Mouse (Mus musculus): ENCODE measurements around the gene Cyp2c23.

Gene Cyp2c23

DNA sequence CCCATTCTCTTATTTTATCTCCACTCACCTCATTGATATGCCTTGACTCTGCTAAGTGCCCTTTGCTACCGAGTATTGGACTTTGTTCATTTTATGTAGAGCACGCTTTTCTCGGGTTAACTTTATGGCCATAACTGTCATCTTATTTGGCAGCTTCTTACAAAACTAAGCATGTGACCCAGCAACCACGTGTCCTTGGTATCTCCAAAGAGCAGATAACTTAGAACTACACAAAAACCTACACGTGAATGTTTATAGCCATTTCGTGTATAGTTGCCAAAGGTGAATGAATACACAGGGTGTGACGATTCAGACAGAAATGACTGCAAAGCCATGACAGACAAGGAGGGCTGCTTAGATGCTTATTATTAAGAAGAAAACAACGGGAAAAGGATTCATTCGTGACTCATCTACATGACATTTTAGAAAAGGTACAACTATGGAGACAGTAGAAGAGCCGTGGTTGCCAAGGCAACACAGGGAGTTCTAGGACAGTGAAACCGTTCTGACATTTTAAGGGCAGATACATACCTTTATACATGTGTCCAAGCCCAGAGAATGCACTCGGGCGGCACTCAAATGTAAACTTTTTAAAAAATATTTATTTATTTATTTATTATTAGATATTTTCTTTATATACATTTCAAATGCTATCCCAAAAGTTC, 4.0 kb downstream of the Cyp2c23 start:
- no peak for DNase-seq (ENCODE audit: low spot score)

DNA sequence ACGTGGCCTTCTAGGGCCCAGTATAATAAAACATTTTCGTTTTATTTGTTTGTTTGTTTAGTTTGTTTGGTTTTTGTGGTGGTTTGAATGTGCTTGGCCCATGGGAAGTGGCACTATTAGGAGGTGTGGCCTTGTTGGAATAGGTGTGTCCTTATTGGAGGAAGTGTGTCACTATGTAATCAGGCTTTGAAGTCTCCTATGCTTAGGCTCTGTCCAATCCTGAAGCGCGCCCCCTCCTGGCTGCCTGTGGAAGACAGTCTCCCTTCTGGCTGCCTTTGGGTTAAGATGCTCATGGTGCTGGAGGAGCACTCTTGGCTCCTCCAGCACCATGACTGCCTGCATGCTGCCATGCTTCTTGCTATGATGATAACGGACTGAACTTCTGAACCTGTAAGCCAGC, 5.9 kb downstream of the Cyp2c23 start:
- peak; percentile 10 for DNase-seq (ENCODE audit: low spot score)

DNA sequence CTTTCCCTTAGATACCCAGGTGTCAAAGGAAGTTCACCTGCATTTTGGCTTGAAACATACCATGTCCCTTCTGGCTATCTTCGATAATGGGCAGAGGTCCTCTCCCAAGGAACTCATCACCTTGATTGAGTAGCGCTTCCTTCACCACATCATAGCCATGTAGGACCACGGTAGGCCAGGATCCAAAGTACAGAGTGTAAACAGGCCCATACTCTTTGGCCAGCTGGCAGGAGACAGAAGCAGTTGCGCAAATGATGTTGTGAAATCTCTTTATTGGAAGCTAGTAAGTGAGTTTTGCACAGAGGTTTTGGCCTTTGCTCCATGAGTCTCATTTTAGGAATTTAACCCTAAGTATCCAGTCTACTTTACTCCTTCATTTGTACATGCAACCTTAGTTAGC, 7.5 kb downstream of the Cyp2c23 start:
- DNase-seq (ENCODE audit: low spot score), result no peak

DNA sequence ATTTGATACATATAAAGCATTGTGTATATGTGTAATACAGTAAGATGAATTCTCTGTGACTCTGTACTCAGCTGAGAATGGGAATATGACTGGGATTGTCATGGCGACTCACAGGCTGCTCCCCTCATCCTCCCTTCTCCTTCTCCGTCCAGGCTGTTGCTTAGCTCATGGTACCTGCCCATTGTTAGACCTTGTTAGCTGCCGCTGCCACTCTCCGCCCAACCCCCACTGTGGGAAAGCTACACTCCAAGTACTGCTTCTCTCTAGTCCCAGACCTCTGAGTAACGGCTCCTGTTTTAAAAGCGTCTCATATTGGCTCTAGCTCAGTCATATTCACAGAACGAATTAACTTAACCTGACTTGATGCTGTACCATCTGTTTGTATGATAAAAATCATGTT, 9.3 kb downstream of the Cyp2c23 start:
- no peak for DNase-seq (ENCODE audit: low spot score)

DNA sequence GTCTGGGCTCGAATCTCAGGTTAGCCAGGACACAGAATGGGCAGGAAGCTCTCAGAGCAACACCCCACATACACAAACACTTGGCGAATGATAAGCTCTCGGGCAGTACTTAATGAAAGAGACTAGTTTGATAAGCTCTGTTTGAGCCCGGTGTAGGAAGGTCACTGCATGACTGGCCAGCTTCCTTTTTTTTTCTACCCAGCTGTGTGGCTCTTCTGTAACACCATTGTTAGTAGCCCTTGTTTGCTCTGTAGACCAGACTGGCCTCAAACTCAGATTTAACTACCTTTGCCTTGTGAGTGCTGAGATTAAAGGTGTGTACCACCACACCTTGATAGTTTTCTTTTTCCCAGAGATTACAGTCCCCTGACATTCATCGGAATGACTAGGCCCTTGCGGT, 15.1 kb downstream of the Cyp2c23 start:
- no peak for DNase-seq (ENCODE audit: low spot score)

DNA sequence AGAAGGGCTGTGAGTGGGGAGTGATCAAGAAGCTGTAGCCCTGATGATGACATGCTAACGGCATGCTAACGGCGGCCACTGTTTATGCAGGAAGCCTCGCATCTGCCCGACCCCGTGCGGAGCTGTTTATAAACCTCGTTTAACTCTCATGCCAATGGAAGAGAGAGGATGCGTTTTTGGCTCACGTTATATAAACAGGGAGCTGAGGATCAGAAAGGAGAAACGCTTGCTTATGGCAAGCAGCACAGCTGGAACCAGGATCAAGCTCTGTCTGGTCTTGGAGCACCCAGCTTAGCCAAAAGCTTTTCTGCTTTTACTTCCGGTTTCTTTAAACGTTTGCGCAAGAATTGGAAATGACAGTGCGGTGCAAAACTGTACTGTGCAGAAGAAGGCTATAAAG, 20.2 kb downstream of the Cyp2c23 start:
- no peak for DNase-seq (ENCODE audit: low spot score)

DNA sequence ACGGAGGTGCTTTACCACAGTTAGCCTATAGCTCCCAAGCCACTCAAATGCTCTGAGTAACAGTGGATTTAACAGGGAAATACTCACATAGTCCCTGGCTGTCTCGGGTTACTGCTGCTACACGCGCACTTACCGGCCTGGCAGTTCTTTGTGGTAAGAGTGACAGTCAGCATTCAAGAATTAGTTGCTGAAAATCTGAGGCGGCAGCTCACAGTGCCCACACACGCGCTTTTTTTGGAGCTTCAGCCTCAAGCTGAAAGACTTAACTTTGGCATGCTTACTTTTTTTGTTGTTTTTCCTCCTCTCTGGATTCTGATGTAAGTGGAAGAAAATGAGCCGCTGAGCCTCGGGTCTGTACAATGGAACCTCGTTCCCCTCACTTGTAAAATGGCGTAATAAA, 21.8 kb downstream of the Cyp2c23 start:
- DNase-seq (ENCODE audit: low spot score), result no peak

DNA sequence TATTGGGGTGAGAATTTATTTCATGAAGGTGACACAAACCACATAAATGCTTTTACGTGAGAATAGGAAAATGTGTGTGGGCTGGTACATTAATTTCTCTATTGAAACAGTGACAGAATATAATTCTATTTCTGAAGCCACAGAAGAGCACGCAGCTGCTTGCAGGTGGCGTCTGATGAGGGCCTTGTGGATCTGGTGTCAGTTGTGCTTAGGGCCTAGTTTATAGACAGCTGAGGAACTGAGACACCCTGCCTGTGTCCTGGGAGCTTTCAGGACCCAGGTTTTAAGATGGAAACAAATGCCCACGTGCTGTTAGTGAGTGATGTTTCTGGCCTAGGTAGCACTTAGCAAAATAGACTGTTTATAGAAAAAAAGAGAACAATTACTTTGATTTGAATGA, 24.0 kb downstream of the Cyp2c23 start:
- DNase-seq (ENCODE audit: low spot score), result no peak

DNA sequence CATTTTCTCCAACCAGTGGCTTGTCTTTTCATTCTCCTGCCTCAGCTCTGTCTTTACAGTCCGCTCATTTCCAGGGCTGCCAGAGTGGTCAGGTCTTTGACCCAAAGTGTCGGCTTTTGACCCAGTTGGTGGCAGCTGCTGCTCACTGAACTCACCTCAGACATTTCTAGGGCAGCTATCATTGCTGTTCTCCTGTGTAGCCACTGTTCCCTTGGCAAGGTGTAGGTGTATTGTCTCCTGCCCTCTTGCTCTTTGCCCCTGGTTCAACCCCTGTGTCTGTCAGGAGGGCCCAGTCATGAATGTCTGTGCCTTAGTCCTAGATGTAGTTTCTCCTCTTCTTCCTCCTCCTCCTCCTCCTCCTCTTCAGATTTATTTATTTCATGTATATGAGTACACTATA, 24.7 kb downstream of the Cyp2c23 start:
- no peak for DNase-seq (ENCODE audit: low spot score)

DNA sequence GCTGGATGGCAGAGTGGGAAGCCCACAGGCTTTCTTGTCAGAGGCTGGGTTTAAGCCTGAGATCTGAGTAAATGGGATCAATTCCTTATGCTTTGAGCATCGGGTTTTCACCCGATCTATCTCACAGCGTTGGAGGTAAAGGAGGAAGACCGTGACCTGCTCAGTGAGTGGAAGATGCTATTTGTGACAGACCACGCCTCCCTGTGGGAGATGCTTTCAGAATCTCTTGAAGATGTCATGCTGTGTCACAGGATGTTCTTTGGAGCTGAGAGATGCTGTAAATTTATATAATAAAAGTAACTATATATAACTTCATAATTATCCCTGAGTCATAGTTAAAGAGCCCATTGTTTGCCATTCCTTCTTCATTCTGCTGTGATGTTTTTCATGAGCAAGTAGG, 28.3 kb downstream of the Cyp2c23 start:
- DNase-seq (ENCODE audit: low spot score), result no peak

DNA sequence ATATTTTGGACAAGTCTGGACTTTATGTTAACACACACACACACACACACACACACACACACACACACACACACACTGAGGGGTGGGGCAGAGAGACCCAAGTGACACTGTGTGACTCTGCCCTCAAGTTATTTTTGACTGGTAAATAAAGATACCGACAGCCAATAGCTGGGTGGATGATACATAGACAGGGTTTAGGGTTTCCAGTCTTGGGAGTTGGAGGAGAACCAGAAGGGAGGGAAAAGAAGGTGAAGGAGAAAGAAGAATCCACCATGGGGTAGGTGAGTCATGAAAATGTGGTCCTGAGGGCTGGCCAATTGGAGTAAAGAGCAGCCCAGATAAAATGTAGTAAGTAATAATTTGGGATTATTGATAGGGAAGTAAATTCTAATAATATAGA, 28.9 kb downstream of the Cyp2c23 start:
- DNase-seq (ENCODE audit: low spot score), result no peak

DNA sequence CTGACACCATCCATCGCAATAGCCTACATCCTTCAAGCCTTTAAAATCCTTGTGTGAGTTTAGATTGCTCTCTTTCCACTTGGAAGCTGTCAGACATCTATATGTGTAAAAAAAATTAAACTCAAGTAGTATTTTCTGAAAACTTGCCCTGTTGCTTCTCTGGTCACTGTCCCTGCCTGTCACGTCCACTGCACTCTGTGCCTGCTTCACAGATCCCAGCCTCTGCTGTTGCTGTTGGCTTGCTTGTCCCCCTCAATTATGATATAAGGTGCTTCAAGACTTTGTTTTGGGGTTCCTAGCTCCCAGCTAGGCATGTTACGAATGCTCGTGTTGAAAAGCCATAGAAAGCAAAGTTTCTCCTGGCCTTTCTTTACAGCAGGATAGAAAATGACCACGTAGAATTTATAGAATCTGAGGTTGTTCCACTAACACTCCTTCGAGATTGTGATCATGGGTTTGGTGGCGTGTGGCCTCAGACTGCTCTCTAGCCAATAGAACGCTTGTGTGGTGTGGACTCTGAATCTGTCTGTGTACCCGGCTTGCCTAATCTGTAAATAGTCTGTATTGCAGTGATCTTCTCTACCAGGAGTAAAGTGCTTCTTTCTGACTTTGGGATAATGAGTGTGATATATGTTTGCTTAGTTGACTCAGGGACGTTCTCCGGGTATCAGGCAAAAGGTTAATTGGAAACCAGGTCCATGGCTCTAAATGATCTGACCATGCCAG, 30.0 kb downstream of the Cyp2c23 start:
- DNase-seq (ENCODE audit: low spot score), result no peak

DNA sequence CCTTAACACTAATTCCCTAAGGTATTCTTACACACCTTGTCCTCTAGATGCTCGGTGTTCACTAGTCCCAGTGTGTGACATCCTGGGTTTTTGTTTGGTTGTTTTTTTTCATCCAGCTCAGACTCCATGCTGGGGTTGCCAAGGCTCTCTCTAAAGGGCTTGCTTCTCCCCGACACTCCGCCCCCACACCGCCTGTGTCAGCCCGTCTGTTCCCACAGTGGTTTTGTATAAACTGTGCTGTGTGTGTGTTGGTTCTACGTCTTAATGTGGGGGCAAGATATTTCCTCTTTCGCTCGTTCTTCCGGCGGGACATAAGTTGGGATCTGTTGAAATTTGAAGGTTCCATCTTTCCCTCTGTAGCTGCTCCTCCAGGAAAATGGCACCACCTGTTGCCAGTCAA, 30.9 kb downstream of the Cyp2c23 start:
- no peak for DNase-seq (ENCODE audit: low spot score)

DNA sequence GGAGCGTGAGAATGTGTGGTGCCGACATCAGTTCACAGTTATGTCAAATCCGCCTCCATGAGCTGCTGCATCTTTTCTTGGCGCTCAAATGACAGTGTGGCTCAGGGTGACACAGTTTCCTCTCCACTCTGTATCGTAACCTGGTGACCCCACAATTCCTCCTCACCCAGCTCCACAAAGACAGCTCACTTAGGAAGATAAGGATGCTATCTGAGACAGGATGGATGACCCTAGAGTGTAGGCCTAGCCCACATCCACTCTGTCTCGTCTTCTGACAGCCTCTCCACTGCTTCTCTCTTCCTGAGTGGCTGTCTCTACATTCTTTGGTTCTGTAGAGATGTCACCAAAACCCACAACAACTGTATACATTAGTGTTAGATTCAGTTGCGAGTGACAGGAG, 33.6 kb downstream of the Cyp2c23 start:
- no peak for DNase-seq (ENCODE audit: low spot score)

DNA sequence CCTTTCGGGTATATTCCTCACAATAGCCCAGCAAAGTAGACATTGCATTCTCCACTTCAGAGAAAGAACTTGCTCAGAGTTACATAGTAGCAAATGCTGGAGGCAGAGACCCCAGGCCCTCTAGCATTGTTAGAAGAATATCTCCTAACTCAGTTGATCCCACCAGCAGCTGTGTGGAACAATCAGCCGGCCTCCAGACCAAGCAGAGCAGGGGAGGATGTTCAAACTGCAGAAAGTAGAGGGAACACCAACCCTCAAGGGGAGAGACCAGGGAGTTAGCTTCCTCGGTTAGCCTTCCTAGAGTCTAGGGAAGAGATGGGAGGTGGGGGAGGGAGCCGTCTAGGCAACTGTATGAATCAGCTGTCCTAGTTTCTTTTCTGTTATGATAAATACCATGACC, 36.5 kb downstream of the Cyp2c23 start:
- no peak for DNase-seq (ENCODE audit: low spot score)

DNA sequence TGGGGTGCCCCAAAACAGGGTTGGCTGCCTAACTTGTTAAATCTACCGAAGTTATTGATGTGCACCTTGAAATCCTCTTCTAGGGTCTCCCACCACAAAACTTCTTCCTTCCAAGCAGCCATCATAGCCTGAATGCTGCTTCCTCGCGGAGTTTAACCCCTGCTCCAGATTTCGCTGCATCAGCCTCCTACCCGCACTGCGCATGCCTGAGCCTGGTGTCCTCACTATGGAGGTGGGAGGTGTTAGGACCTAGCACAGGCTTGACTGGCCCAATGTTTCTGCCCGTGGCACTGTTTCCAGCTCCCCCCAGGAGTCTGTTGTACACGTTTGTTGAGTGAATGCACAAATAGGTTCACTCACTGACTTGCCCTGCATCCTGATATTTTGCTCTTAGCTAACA, 38.6 kb downstream of the Cyp2c23 start:
- no peak for DNase-seq (ENCODE audit: low spot score)

DNA sequence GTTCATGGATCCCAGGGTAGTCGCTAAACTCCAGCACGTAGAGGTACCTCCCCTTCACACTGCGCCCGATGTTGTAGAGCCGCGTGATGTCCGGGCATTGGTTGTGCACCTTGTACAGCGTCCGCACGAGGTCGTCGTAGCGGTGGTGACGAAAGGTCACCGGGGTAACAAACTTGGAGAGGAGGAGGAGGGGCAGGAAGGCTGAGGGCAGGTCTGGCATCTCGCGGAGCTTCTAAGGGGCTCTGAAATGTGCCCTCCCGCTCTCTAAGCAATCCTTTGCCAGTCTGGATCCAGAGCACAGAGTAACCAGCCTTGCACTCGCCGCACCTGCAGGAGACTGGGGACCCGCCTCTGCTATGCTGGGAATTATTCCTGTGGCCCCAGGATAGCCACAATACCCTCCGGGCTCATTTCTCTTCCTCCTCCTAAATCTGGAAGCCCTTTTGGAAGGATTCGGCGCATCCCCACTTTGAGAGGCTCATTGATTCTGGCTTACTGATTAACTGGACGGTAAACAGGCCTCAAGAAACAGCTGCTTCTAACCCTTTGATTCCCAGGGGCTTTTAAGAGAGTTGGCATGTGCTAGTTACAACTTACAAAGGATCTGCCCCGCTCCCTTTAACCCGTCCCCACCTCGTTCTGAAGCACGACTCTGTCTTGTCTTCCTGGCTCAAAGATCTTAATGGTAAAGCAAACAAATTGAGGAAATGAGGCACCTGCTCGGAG, 42.8 kb downstream of the Cyp2c23 start, which contains the start of gene Cpn1:
Cpn1 (minus strand) TSS at position 488 of the 726 bp plus-strand sequence.
- no peak for DNase-seq (ENCODE audit: low spot score)

DNA sequence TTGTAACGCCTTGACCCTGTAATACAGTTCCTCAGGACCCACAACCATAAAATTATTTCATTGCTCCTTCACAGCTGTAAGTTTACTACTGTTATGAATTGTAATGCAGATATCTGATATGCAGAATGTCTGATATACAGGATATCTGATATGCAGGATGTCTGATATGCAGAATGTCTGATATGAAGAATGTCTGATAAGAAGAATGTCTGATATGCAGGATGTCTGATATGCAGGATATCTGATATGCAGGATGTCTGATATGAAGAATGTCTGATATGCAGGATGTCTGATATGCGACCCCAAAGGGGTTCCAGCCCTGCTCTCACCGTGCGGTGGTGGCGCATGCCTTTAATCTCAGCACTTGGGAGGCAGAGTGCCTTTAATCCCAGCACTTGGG, 47.0 kb downstream of the Cyp2c23 start:
- no peak for DNase-seq (ENCODE audit: low spot score)

DNA sequence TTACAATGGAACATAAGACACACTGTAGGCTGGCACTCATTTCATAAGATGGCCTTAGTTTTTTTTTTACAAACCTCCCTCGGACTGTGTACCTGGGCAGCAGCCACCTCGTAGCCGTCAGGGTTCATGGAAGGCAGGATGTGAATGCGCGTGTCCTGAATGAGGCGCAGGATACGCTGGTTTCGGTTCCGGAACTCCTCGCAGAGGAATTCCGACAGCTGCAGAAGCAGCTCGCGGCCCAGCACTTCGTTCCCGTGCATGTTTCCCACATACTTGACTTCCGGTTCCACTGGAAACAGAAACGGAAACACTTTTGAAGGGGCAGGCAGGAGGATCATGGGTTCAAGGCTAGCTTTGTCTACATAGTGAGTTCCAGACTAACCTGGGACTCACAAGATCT, 48.3 kb downstream of the Cyp2c23 start:
- DNase-seq (ENCODE audit: low spot score), result no peak

DNA sequence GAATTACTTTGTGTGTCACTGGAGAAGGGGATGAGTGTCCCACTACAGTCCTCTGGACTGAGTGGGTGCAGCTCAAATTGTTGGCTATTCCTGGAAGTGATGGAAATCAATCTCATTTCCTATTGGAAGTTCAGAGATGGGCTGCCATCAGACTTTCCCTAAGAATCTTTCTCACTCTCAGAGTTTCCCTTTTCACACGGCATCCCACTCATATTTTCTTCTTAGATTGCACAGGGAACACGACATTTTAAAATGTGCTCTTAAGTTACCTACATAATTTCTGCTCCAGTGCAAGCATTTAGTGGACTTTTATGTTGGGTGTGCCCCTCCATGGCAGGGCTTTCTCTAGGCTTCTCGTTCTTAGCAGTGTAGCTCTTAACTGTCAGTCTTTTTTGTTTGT, 51.2 kb downstream of the Cyp2c23 start:
- DNase-seq (ENCODE audit: low spot score), result no peak

DNA sequence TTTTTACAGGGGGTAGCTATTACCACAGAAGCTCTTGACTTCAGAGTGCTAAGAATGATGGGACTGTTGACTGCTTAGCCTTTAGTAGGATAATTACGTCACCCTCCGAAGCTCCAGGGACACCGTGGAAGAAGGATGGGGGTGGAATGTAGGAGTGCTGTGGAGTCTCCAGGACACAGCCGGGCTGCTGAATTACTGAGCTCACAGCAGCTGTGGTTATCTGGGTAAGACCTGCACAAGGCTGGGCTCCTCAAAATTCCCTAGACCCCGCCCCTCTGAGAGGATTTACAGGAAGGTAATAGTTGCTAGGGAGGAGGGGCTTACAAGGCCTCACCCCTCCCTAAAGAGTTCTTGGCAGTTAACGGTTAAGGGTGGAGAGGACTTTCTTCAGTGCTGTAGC, 52.3 kb downstream of the Cyp2c23 start:
- no peak for DNase-seq (ENCODE audit: low spot score)

DNA sequence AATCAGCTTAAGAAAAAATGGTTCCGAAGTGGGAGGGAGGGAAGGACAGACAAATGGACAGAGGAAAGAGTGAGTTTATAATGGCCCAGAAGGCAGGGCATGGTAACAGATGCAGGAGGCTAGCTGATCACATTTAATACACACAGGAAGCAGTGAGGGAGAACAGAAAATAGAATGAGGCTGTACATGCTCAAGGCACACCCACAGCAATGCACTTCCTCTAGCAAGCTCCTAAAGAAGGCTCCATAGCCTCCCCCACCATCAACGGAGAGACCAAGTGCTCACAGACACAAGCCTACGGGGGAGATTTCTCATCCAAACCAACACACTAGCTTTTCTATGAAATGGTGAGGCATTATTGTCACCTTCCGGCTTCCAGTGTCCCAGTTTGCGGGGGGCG, 54.8 kb downstream of the Cyp2c23 start:
- DNase-seq (ENCODE audit: low spot score), result no peak

DNA sequence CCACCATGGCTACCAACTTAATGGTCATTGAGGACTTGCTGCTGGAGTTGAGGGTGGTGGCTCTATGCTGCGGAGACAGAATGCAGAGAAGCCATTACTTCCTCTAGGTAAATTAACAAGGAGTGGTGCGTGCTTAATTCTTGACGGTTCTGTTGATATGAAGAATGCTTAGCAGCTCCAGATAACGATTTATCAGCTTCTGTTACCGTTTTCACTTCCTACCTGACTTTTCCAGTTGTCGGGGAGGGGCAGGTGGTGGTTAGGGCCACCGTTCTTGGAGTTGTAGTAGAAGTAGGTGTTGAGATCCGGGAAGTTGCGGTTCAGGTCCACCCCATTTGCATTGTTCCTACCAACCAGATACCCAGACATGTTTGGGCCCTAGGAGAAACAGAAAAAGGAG, 55.3 kb downstream of the Cyp2c23 start:
- DNase-seq (ENCODE audit: low spot score), result no peak

Data from c-Kit-positive CD71-positive TER-119-positive erythroid progenitor cells, embryonic 14.5 days (primary cell).